Mouse (Mus musculus): Measurements from ENCODE around the gene Ttc13.

Gene Ttc13

GRCm38 (mm10) chr8:124653568-124654475 is 68.0 kb downstream of the Ttc13 start:
- DNase-seq = no peak

GRCm38 (mm10) chr8:124652546-124652945 is 69.2 kb downstream of the Ttc13 start:
- peak; percentile 48 to 56 for DNase-seq

GRCm38 (mm10) chr8:124651776-124652175 is 70.0 kb downstream of the Ttc13 start:
- DNase-seq = no peak

GRCm38 (mm10) chr8:124648311-124648710 is 73.5 kb downstream of the Ttc13 start:
- DNase-seq = no peak

- DNase-seq = peak; percentile 45 to 53
Observed at GRCm38 (mm10) chr8:124643540-124644339, 78.0 kb downstream of the Ttc13 start.

GRCm38 (mm10) chr8:124641599-124641998 is 80.2 kb downstream of the Ttc13 start:
- DNase-seq = no peak

- peak in 1 of 2 experiments; percentile 62 for DNase-seq
Observed at GRCm38 (mm10) chr8:124635247-124635502, 86.6 kb downstream of the Ttc13 start.

GRCm38 (mm10) chr8:124634411-124635246 is 87.2 kb downstream of the Ttc13 start:
- DNase-seq = peak in 1 of 2 experiments; percentile 53

GRCm38 (mm10) chr8:124633001-124633703 is 88.6 kb downstream of the Ttc13 start:
- peak; percentile 75 to 77 for DNase-seq

GRCm38 (mm10) chr8:124631966-124632365 is 89.8 kb downstream of the Ttc13 start:
- DNase-seq = no peak

GRCm38 (mm10) chr8:124630891-124631290 is 90.9 kb downstream of the Ttc13 start:
- peak; percentile 52 to 60 for DNase-seq

- DNase-seq = peak; percentile 86 to 90
Observed at GRCm38 (mm10) chr8:124630489-124630888, 91.3 kb downstream of the Ttc13 start.

GRCm38 (mm10) chr8:124626251-124626650 is 95.5 kb downstream of the Ttc13 start:
- no peak for DNase-seq

Measured in cerebellum, postnatal 10 days (tissue).